Mouse (Mus musculus) lung, adult 2 months (tissue): Measurements from ENCODE around the gene BC067074.

Experiments
- CTCF ChIP-seq: fragments of 200-500 bp; IDR thresholded peaks from 2 replicates; pipeline ENCODE4 v1.5.1; 2011; ENCODE audit warnings: mild to moderate bottlenecking, low read length, control low read depth; ENCODE audit not compliant: insufficient read depth
- POLR2A ChIP-seq: fragments of 200-500 bp; IDR thresholded peaks from 2 replicates; pipeline ENCODE4 v1.6.1; 2011; ENCODE audit warnings: low read depth, mild to moderate bottlenecking, control low read depth, low read length, borderline replicate concordance; ENCODE audit errors: extremely low read depth

- TF ChIP-seq CTCF (no peak), POLR2A (no peak)
Measured at GRCm38 (mm10) chr13:113378980-113379410, 86.0 kb downstream of the BC067074 start.
